Mouse (Mus musculus): Measurements from ENCODE around the gene Hectd4. TPM values are rescaled to one million over a fixed set of nuclear protein-coding genes. Genes with fewer than 3 reads are reported as not detected.

Hectd4 gene
- 0.79 TPM for polyA plus RNA-seq (2014; fragmentation: Illumina TruSeq; extraction: RNeasy Lipid Tissue Mini Kit (QIAGEN cat#74804); ENCODE audit: low read depth, low replicate concordance)

GRCm38 (mm10) chr5:121219980-121220731 is at the start of gene Hectd4:
Gene Hectd4, plus strand, starts transcription at chr5:121220219.

GRCm38 (mm10) chr5:121190836-121191583 is 29.0 kb upstream of the Hectd4 start, which contains the start of gene Ptpn11:
Gene Ptpn11, minus strand, starts transcription at chr5:121191397.

GRCm38 (mm10) chr5:121204132-121205089 is 15.6 kb upstream of the Hectd4 start, which contains the start of gene Rpl6:
Gene Rpl6, plus strand, starts transcription at chr5:121204481.

GRCm38 (mm10) chr5:121385461-121386119 is 165.6 kb downstream of the Hectd4 start, which contains the start of gene Trafd1:
Gene Trafd1, minus strand, starts transcription at chr5:121385632.

GRCm38 (mm10) chr5:121397187-121398145 is 177.4 kb downstream of the Hectd4 start, which contains the start of gene Naa25:
Gene Naa25, plus strand, starts transcription at chr5:121397936.

Other genes starting within 250 kb of the Hectd4 start
- not detected for gene Rph3a, start 210.1 kb upstream of the Hectd4 start, polyA plus RNA-seq (2014; fragmentation: Illumina TruSeq; extraction: RNeasy Lipid Tissue Mini Kit (QIAGEN cat#74804); ENCODE audit: low read depth, low replicate concordance)
- 15.0 TPM for gene Ptpn11, start 28.8 kb upstream of the Hectd4 start, polyA plus RNA-seq (2014; fragmentation: Illumina TruSeq; extraction: RNeasy Lipid Tissue Mini Kit (QIAGEN cat#74804); ENCODE audit: low read depth, low replicate concordance)
- 155 TPM for gene Rpl6, start 15.7 kb upstream of the Hectd4 start, polyA plus RNA-seq (2014; fragmentation: Illumina TruSeq; extraction: RNeasy Lipid Tissue Mini Kit (QIAGEN cat#74804); ENCODE audit: low read depth, low replicate concordance)
- 26.0 TPM for gene Trafd1, start 165.4 kb downstream of the Hectd4 start, polyA plus RNA-seq (2014; fragmentation: Illumina TruSeq; extraction: RNeasy Lipid Tissue Mini Kit (QIAGEN cat#74804); ENCODE audit: low read depth, low replicate concordance)
- 15.2 TPM for gene Naa25, start 177.7 kb downstream of the Hectd4 start, polyA plus RNA-seq (2014; fragmentation: Illumina TruSeq; extraction: RNeasy Lipid Tissue Mini Kit (QIAGEN cat#74804); ENCODE audit: low read depth, low replicate concordance)
- gene Tmem116, start 231.7 kb downstream of the Hectd4 start, polyA plus RNA-seq (2014; fragmentation: Illumina TruSeq; extraction: RNeasy Lipid Tissue Mini Kit (QIAGEN cat#74804); ENCODE audit: low read depth, low replicate concordance), result not detected
- 10.6 TPM for gene Erp29, start 232.3 kb downstream of the Hectd4 start, polyA plus RNA-seq (2014; fragmentation: Illumina TruSeq; extraction: RNeasy Lipid Tissue Mini Kit (QIAGEN cat#74804); ENCODE audit: low read depth, low replicate concordance)

Measured in liver, adult 10 weeks (tissue).